Mouse (Mus musculus): ENCODE results near the gene Hnrnpm.

Gene Hnrnpm

GRCm38 (mm10) chr17:33600831-33601230 lies 85.8 kb downstream of the Hnrnpm start:
- no peak for DNase-seq (ENCODE audit: extremely low read depth, insufficient read length, low spot score)

- no peak for DNase-seq (ENCODE audit: extremely low read depth, insufficient read length, low spot score)
Observed at GRCm38 (mm10) chr17:33599836-33600475, 86.7 kb downstream of the Hnrnpm start.

GRCm38 (mm10) chr17:33598506-33598905 lies 88.2 kb downstream of the Hnrnpm start:
- no peak for DNase-seq (ENCODE audit: extremely low read depth, insufficient read length, low spot score)

- no peak for DNase-seq (ENCODE audit: extremely low read depth, insufficient read length, low spot score)
Observed at GRCm38 (mm10) chr17:33597271-33597670, 89.4 kb downstream of the Hnrnpm start.
